Mouse (Mus musculus) forebrain, embryonic 11.5 days (tissue): Measurements from ENCODE around the gene Usp11. TPM values are rescaled to one million over a fixed set of nuclear protein-coding genes. Genes with fewer than 3 reads are reported as not detected.

Experiments used
- ATAC-seq: fragments of 200-750 bp; cut with Nextera tagmentation; replicated peaks from 2 replicates; pipeline ENCODE4 v1.8.0; 2017; ENCODE audit warnings: moderate TSS enrichment; ENCODE audit not compliant: low FRiP score
- DNase-seq: peaks from one replicate; pipeline ENCODE4 v3.0.0-alpha.2; 2017; ENCODE audit warnings: low spot score
- H3K27ac ChIP-seq: fragments of 300-500 bp; sonication (generic); 2 replicates; pipeline ENCODE4 v1.5.1; 2014; ENCODE audit warnings: low read depth, low read length
- H3K27me3 ChIP-seq: fragments of 300-500 bp; sonication (generic); 2 replicates; pipeline ENCODE4 v1.6.1; 2014; ENCODE audit warnings: mild to moderate bottlenecking, low read length, mixed read lengths; ENCODE audit not compliant: control insufficient read depth, insufficient read depth
- H3K36me3 ChIP-seq: fragments of 300-500 bp; sonication (generic); 2 replicates; pipeline ENCODE4 v1.6.1; 2014; ENCODE audit warnings: mild to moderate bottlenecking, low read length, moderate library complexity, mixed read lengths; ENCODE audit not compliant: control insufficient read depth, insufficient read depth
- H3K4me1 ChIP-seq: fragments of 300-500 bp; sonication (generic); replicated peaks from 2 replicates; pipeline ENCODE4 v1.6.1; 2014; ENCODE audit warnings: low read length, mixed read lengths; ENCODE audit not compliant: control insufficient read depth, insufficient read depth
- H3K4me2 ChIP-seq: fragments of 300-500 bp; sonication (generic); 2 replicates; pipeline ENCODE4 v1.6.1; 2014; ENCODE audit warnings: low read depth, mild to moderate bottlenecking, low read length, moderate library complexity, mixed read lengths; ENCODE audit not compliant: severe bottlenecking
- H3K4me3 ChIP-seq: fragments of 300-500 bp; sonication (generic); 2 replicates; pipeline ENCODE4 v1.5.1; 2014; ENCODE audit warnings: low read depth, low read length
- H3K9ac ChIP-seq: fragments of 300-500 bp; sonication (generic); 2 replicates; pipeline ENCODE4 v1.6.1; 2014; ENCODE audit warnings: low read length
- H3K9me3 ChIP-seq: fragments of 300-500 bp; sonication (generic); 2 replicates; pipeline ENCODE4 v1.6.1; 2016; ENCODE audit warnings: low read length, mixed read lengths; ENCODE audit not compliant: control insufficient read depth
- WGBS: fragments of 180-500 bp; shearing (Covaris S2); extraction: QIAGEN DNeasy Blood & Tissue Kit; methylation state at CpG from one replicate; pipeline ENCODE4 v1.1.7; 2014; 5-methylcytosine and 5-hydroxymethylcytosine counted together
- polyA plus RNA-seq: library from polyadenylated mRNA; unstranded; fragments of >200 nt; fragmentation: Nextera tagmentation; extraction: Ambion mirVana; gene quantifications from 2 replicates; pipeline ENCODE4 v1.2.1, GENCODE M21; 2014

Gene Usp11
- polyA plus RNA-seq, 1 experiment from 2014 or later: 69.5 TPM

DNA sequence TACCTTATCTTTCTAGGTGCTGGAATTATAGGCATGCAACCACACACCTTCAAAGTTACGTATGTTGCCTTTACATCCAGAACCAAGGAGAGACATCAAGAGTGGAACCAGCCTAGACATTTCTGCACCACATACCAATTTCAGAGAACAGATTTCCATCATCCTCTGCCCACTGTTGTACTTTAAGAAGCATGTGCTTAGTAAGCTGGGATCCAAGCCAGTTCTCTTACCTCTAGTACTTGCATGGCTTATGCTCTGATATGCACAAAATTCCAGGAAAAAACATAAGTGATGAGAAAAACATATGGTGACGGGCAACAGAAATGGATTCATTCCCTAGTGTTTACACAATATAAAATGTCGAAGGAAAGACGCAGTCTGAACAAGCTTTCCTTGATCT lies 32.8 kb downstream of the Usp11 start:
- no peak overlapping the region for H3K4me3 ChIP-seq
- no peak overlapping the region for H3K27ac ChIP-seq
- ATAC-seq (no peak), DNase-seq (no peak)
- WGBS: 94% methylated on average over 4 of the region's 4 CpGs
- H3K27me3 ChIP-seq: no peaks in the 10 kb centered on the region
- H3K4me1 ChIP-seq: no peaks in the 10 kb centered on the region
- no peak overlapping the region for H3K4me2 ChIP-seq
- no peaks in the 10 kb centered on the region for H3K9me3 ChIP-seq
- no peak overlapping the region for H3K9ac ChIP-seq
- H3K36me3 ChIP-seq: no peaks in the 10 kb centered on the region

DNA sequence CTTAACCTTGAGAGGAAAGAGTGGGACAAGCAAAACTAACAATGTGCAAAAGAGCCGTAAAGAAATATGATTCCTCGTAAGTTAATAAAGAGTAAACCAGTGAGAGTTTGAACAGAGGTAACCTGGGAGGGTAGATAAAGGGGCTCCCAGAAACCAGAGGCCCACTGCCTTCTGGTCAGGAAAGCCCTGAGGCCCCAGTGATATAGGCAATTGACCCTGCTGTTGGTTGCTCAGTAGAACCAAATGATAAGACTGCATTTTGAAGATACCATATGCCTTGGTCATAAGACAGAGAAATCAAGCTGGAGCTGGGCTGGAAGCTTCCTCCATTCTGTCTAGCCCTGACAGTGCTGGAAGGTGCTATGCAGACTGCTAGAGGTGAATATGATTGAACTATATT lies 45.1 kb downstream of the Usp11 start:
- H3K27ac ChIP-seq: no peak overlapping the region
- no peak for ATAC-seq

DNA sequence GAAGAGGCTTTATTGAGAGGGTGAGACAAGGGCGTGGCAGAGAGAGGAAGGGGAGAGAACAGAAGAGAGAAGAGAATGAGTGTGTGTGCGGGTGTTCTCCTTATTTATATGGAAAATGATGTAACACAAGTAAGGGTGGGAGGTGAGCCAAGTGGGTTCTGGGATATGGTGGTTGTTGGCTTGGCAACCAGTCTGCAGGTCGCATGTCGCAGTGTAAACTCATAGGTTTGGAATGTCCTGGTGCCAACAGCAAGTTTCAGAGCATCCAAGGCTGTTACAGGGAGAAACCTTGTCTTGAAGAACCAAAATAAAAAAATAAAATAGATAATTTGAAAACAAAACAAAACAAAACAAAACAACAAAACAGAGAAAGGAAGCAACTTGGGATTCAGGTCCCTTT lies 57.5 kb downstream of the Usp11 start:
- no peak overlapping the region for H3K27ac ChIP-seq
- H3K4me2 ChIP-seq: no peak overlapping the region
- no peaks in the 10 kb centered on the region for H3K9me3 ChIP-seq
- no peak overlapping the region for H3K4me3 ChIP-seq
- DNase-seq (no peak), ATAC-seq (no peak)
- H3K27me3 ChIP-seq: no peaks in the 10 kb centered on the region
- no peak overlapping the region for H3K9ac ChIP-seq
- 96% methylated on average over 4 of the region's 4 CpGs for WGBS
- H3K36me3 ChIP-seq: no peaks in the 10 kb centered on the region
- no peaks in the 10 kb centered on the region for H3K4me1 ChIP-seq

More for the DNA sequence above, 45.1 kb downstream of the Usp11 start:
- Histone ChIP-seq H3K9ac (no peak overlapping the region), H3K4me3 (no peak overlapping the region), H3K4me2 (no peak overlapping the region), H3K27me3 (no peaks in the 10 kb centered on the region), H3K36me3 (no peaks in the 10 kb centered on the region), H3K9me3 (no peaks in the 10 kb centered on the region), H3K4me1 (no peaks in the 10 kb centered on the region)
- WGBS: 81% methylated on average over 2 of the region's 2 CpGs
- DNase-seq: no peak

Other genes with a start within 250 kb of the Usp11 start
- 0.15 and 0.28 TPM in 2 replicates for gene Rgn, start 154.1 kb upstream of the Usp11 start, polyA plus RNA-seq
- 88.9 and 95.9 TPM in 2 replicates for gene Rbm10, start 86.4 kb upstream of the Usp11 start, polyA plus RNA-seq
- 172 and 184 TPM in 2 replicates for gene Ndufb11, start 86.3 kb upstream of the Usp11 start, polyA plus RNA-seq
- gene Uba1, start 45.6 kb upstream of the Usp11 start, polyA plus RNA-seq: 294 and 300 TPM in 2 replicates
- gene Cdk16, start 16.0 kb upstream of the Usp11 start, polyA plus RNA-seq: 117 and 123 TPM in 2 replicates
- gene Araf, start 93.9 kb downstream of the Usp11 start, polyA plus RNA-seq: 97.1 and 104 TPM in 2 replicates
- 5.8 and 7.4 TPM in 2 replicates for gene Timp1, start 166.3 kb downstream of the Usp11 start, polyA plus RNA-seq
- 11.5 and 12.6 TPM in 2 replicates for gene Syn1, start 217.1 kb downstream of the Usp11 start, polyA plus RNA-seq
- gene Cfp, start 227.6 kb downstream of the Usp11 start, polyA plus RNA-seq: 4.5 and 5.7 TPM in 2 replicates
- 9.9 and 10.0 TPM in 2 replicates for gene Elk1, start 246.7 kb downstream of the Usp11 start, polyA plus RNA-seq